Mouse (Mus musculus): Measurements from ENCODE around the gene Bud31.

DNA sequence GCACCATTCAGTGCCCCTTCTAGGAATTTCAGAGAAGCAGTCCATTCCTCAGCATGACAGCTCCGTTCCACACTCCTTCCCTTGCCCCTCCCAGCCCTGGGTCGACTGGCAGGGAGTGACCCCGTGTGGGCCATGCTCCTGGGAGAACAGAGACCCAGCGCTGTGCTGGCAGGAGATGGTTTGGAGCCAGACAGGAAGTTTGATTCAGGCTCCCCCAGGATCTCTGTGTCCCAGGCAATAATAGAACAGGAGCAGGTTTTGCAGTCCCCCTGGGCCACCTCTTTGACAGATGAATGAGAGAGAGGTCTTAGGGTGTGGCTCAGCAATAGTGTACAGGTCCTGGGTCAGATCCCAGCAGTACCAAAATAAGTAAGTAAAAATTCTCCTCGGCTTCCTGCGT lies 22.2 kb upstream of the Bud31 start:
- TF ChIP-seq CTCF (IDR thresholded peaks at IDR 0.05; ENCODE audit: low read depth, low read length) (no peak), POLR2AphosphoS5 (IDR thresholded peaks at IDR 0.05; ENCODE audit: insufficient replicate concordance, low read depth, low read length) (no peak)
